Mouse (Mus musculus) lung, postnatal 36 days (tissue): Measurements from ENCODE around the gene Hoxa7.

Experiments
- DNase-seq: peaks from one replicate; pipeline ENCODE4 v3.0.0; 2022; ENCODE audit warnings: mixed read lengths

Gene Hoxa7

DNA sequence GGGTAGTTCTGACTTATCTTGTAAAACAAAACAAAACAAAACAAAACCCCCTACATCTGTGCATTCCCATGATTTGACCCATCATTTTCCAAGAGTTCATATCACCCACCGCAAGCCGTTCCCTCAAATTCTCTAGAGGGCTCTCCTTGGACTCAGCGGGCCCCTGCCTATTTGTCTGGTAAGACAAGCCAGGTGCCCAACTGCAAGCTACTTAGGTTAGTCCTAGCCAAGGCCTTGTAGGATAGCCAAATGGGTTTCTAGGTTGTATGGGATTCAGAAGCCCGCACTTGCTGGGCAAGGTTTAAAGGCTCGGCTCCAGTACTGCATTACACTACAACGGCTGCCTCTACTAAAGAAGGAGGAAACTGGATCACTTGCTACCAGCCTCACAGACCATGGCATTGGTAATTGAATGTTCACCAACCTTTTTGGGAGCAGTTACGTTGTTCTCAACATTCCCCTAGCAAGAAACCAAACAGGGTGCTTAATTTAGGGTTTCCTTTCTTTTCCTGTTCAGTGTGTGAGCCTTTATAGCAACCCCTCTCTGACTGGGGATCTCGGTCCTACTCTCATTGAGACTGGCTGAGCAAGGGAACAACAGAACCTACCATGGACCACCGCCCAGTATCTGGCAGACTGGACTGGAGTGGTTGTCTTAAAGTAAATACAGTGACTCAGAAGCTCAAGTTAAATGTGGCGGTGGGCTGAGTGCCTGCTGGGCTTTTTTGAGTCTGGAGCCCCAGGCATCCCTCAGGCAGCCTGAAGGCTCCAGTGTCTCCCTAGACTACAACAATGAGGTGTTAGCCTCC is 15.9 kb upstream of the Hoxa7 start:
- no peak for DNase-seq

DNA sequence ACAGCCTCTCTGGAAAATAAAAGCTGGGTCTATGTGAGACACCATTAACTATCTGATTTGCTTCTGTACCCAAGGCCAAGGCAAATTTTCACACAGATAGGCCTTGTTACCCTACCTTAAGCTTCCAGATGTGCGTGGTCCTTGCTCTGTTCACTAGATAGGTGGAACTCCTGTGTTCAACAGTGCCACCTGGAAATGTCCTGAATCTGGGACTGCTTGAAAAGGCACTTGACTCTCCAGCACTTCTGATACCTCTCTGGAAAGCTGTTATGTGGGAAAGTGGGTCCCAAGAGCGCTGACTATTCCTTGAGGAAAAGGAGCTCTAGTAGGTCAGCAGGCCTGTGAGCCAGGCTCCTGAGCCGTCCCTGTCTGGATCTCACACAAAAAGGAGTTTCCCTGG is 15.2 kb upstream of the Hoxa7 start:
- no peak for DNase-seq

DNA sequence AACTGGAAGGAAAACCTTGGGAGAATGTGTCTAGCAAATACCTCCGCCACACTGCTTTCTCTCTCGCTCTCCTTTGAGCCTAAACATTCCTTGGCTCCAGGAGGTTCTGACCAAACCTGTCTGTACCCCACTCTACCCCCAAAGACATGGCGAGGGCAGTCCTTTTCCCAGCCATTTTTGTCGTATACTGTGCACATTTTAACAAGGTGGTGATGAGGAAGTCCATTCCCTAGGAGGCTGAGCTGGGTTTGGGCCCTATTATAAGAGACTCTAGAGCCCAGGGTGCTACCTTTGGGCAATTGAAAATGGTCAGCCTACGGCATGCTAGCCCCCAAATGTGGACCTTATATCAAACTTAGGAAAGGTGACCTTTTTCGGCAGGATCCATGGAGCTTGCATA is 14.2 kb upstream of the Hoxa7 start:
- DNase-seq: no peak

DNA sequence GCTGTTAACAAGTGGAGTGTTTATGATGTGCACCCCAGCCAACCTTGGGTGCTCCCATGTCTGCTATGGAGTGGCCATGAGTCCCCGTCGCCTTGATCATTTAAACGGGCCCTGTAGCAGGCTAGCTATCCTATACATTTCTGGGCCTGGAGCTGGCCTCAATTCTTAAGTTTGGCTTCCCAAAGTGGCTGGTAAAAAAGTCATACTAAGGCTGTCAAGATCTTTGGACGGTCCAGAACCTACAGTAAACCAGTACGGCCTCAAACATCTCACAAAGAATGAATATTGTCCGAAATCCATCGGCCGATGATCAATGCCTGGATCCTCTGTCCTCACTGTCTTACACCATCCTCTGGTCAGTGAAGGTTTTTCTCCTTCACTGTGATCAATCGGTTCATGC is 13.6 kb upstream of the Hoxa7 start:
- no peak for DNase-seq

DNA sequence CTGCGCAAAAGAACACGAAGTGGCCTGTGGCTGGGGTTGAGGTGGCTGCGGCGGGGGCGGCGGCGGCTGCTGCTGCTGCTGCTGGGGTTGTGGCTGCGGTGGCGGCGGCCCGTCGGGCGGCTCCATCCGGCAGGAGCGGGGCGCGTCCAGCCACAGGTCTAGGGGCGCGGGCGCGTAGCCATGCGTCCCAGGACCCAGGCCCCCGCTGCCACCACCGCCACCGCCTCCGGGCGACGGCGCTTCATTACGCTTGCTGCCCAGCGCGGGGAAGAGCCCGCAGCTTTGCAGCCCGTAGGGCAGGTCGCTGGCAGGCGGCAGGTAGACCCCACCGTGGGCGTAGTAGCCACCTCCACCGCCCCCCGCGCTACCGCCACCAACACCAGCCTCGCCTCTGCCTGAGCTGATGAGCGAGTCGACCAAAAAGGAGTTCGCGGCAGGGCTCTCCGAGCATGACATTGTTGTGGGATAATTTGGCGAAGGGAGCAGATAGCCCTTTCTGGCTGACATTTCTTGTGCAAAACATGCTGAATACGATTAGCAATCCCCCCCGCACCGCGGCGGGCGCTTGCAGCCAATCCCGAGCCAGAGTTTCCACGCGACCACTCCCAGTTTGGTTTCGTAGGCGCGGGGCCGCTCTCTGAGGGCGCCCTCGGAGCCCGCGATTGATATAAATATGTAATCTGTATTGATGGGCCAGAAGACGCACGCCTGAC is 12.9 kb upstream of the Hoxa7 start:
- DNase-seq: no peak

DNA sequence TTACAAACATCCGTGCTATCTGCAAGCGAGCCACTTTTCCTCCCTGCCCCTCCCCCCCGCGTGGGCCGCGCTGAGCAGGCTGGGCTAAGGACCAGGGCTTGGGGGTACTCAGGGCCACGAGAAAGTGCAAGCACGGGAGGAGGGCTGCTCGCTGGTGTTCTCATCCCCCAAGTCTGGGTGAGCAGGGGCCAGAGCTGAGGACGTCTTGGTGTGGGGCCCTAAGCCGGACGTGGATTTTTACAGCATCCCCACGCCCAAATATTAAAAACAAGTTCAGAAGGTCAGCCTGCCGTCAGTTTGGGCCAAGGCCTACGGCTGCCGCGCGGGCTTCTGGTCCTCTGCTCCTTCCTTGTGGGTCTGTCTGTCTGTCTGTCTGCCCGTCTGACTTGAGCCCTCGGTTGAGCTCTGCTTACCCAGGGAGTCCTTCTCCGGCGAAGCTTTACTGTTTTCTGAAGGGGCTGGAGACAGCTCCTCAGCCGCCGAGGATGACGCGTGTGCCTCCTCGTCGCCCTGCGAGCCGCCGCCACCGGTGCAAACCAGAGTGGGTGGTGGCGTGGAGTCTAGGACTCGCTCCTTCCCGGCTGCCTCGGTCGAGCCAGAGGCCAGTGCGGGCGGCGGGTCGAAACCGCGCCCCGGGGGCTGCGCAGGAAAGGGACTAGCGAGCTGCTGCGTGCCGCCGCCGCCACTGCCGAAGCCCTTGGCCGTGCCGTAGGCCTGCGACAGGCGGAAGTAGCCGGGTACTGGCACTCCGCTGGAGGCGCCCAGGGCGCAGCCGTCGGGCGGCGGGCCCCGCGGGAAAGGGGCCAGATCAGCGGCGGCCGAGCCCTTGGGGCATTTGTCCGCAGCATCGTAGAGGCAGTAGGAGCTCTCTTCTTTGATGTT is 12.1 kb upstream of the Hoxa7 start:
- DNase-seq: no peak

DNA sequence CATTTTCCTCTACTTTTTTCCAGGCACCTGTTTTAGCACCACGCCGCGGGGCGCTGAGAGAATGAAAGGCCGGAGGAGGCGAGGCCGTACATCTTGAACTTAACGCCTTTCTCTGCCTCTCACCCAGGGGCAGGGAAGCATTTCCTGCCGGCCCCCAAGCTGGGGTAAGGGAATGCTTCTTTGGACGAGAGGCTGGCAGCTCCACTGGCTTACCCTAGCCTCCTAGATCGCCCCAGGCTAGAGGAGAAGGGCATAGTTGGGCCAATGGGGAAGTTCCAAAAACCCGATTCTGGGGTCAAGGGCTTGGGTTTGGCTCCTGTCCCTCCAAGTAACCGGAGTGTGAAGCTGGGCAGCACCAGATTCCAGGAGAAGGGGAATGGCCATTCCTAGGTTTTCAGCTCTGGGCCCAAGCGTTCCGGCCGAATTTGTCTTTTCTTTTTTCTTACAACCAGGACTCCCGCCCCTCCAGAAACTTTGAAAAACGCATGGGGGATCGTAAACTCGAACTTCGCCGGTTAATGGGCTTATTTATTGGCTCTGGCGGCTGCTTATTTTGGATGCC is 11.4 kb upstream of the Hoxa7 start:
- no peak for DNase-seq

DNA sequence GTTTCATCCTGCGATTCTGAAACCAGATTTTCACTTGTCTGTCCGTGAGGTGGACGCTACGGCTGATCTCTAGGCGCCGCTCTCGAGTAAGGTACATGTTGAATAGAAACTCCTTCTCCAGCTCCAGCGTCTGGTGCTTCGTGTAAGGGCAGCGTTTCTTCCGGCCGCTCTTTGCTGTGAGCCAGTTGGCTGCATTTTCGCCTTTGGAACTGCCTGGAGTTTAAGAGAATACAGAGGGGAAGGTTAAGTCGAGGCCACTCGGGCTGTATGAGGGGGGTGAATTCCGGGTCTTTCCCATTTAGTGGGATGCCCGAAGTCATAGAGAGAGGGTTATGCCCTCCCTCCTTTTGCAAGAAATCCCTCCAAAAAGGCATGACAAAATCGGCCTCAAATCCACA is 10.9 kb upstream of the Hoxa7 start:
- DNase-seq: no peak

DNA sequence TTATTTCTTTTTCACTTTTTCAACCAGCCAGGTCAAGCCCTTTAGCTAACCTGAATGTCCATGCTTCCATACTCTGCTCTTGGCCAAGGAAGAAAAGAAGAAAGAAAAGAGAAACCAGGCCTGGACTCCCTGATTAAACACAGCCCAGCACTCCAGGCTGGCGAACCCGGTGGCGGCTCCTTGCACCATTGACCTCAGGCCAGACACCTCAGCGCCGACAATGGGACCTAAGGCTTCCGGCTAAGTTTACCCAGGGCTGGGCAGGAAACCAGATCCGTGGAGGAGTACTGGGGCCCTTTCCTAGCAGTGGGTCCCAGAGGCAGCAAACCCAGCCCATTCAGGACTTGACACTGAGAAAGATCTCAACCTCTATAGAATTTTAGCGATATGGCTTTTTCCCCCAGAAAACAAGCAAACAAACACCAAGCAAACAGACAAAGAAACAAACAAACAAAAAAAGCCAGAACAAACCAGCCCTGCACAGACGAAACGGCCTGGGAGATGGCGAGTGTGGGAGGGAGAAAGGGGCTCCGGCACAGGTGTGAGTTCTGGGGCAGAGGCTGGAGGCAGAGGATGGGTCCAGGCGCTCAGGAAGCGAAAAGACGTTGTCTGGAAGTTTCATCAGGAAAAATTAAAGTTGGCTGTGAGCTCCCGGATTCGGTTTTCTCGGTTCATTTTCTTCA is 10.4 kb upstream of the Hoxa7 start:
- no peak for DNase-seq

DNA sequence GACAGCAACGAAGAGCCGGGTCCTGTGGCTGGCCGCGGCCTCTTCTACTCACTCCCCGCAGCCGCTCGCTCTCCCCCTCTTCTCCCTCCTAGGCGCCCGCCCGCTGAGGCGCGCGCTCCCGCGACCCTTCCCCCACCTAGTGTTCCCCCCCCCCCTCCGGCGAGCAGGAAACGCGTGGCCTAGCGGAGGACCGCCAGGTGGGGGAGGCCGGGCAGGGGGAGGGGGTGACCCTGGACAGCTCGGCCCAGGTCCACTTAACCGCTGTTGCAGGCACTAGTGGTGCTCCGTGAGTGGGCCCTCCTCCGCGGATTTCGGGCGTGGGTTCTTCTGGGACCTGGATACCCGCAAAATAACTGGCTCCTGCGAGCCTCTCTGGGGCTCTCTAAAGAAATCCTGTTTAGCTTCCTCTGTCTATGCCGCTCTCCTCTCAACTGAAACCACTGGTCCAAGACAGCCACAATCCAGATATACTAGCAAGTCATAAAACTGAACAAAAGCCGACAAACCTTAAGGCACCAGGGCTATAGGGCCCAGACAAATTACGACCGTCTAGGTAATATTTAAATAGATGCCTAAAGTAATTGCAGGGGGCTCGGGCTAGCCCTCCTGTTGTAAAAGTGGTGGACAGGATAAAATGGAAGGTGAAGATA is 9.0 kb upstream of the Hoxa7 start, which contains the start of gene Hoxa9:
Gene Hoxa9 (minus strand): TSS at position 574 of the 650 bp plus-strand sequence.
- no peak for DNase-seq

DNA sequence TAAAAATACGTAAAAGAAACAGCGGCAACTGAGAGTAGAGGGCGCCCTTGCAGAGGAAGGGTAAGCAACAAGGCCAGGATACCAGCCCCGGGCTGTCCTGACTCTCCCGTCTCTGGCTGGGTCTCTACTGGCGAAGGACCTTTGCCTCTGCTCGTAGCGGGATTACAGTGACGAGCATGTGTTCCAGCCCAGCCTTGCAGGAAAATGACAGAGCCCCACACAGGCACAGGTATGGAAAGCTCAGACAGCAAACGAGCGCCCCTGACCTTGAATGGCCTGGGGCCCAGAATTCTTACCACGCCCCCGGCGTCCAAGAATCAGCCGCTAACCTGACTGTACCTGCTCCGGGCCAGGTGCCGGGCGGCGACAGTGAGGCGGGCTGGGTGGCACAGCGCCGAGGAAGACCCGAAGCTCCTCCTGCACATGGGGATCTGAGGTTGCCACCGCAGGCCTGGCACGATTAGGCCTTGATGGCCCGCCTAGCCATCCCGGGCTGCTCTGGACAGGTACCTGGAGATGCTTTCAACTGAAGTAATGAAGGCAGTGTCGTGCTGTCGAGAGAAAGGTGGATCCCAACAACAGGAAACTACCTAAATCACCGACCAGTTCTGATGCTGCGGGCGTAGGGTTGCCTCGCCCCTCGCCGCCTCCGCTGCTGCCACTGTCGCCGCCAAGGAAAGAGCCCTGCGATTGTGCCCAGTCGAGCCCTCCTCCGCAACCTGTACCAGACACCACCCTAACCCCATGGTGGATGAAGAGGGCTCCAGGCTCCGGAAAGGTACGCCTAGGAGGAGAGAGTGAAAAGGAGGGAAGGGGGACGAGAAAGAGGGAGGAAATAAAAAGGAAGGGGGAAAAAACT is 8.1 kb upstream of the Hoxa7 start:
- DNase-seq: no peak

DNA sequence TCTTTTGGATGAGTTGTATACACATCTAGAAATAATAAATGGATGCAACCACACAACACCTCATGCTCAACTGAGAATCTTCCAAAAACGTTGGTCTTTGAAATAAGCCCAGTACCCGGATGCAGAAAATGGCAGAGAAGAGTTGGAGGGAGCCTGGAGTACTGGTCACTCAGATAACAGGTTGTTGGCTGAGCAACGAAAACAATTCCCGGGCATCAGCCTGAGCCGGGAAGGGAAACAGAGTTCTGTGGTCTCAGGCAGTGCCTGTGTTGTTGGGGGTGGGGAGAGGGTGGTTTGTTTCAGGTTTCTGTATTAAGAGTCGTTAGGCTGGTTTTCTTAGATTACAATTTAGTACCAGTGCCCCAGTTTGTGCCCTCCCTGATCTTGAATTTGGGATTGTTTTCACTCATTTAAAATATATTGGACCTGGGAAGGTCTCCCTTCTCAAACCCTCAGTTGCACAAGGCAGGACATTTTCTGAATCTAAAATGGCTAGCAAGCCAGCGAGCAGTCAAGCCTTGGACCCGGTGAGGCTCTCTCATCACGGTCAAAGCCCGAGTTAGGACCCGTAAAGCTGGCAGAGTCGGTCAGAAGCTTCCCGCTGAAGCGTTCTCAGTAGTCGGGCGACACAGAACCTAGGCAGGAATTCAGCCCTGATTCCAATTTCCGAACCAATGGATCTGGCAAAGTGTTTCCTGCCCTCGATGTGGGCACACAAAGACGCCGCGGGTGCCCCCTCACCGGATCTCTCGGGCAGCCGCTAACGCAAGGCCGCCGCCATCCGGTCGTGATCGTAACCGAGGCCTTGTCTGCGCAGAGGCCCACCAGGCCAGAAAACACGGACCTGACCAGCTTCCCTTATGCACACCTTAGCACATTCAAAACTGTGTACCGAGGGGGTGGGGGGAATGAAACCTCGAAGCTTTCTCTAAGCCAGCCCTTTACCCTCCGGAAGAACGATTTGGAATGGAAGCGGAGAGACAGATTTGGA is 7.1 kb upstream of the Hoxa7 start:
- no peak for DNase-seq

DNA sequence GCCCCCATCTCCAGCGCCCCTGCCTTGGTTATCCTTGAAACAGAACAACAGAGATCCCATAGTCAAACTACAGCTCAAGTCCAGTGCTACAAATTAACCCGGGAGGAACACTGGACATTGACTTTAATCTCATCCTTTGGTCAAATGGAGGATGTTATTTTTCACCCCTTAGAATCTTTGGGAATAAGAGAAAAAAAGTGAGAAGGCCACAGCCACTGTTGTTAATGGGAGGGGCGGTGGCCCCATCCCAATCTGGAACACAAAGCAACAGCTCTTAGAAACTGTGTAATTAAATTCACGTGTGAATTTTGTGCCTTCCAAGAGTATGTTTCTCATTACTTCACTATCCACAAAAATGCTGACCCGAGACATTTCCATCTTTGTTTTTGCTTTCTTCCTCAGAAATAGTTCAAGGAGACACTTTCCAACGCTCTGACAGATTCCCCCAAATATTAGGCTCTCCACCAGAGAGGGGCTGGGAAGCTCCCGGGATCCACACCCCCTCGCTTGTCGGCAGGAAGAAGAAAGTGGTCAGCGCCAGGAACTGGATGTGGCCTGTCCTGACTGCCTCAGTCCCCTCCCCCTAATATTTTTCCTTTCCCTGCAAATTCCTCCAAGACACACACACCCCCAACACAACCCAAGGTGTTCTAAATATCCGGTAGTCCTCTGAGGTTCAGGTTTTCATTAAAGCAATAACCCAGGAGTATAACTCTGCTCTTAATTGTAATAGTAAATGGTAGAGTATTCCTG is 6.0 kb upstream of the Hoxa7 start:
- no peak for DNase-seq

DNA sequence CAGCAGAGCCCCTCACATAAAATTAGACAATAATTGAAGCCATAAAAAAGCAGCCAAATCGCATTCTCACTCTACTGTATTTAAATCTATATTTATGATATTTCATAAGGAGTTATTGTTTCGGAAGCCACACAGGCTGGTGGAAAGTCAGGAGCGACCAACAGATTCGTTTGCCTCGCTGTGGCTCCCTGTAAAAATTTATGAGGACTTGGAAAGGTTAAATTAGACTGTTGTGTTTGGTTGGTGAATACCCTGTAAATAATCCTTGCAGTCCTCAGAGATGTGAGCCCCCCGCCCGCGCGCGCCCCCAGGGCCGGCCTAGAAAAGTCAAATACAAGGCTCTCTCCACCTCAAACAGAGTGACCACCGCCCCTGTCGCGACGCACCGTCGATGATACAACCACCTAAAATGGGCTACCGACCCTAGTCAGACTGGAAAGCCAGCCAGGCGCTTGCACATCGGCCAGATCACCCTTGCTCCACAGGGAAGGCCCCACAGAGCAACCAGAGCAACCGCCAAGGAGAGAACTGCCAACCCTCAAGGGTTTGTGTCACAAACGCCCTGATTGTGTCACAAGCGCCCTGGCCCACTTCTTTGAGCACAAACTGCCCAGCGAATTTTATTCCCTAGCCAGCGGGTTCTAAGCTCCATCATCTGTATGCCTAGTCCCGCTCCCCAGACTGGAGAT is 5.1 kb upstream of the Hoxa7 start:
- no peak for DNase-seq

DNA sequence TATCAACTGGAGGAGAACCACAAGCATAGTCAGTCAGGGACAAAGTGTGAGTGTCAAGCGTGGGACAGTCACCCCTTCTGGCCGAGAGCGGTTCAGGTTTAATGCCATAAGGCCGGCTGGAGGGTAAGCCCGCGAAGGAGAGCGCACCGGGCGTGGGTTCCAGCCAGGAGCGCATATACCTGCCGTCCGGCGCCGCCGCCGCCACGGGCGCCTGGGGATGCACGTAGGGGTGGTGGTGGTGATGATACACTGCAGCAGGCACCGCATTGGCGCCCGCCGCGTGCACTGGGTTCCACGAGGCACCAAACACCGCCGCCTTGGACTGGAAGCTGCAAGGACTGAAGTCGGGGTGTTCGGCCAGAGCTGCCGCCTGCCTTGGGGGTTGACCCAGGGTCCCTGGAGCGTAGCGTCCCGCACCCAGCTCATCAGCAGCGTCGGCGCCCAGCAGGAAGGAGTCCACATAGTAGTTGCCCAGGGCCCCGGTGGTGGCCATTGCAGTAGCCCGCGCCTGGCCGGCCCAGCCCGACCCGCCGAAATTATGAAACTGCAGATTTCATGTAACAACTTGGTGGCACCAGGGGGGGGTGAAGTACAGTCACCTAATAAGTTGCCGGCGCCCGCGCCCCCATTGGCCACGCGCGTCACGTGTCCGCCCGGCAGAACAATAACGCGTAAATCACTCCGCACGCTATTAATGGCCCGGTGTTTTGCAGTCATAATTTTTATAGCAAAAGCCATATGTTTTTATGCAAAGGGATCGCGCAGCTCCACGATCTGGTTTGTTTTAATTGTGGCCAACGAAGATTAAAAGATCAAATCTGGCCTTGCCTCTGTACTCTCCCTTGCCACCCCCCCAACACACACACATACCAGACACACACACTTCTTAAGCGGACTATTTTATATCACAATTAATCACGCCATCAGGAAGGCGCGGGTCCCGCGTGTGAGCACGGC is 4.2 kb upstream of the Hoxa7 start:
- no peak for DNase-seq

DNA sequence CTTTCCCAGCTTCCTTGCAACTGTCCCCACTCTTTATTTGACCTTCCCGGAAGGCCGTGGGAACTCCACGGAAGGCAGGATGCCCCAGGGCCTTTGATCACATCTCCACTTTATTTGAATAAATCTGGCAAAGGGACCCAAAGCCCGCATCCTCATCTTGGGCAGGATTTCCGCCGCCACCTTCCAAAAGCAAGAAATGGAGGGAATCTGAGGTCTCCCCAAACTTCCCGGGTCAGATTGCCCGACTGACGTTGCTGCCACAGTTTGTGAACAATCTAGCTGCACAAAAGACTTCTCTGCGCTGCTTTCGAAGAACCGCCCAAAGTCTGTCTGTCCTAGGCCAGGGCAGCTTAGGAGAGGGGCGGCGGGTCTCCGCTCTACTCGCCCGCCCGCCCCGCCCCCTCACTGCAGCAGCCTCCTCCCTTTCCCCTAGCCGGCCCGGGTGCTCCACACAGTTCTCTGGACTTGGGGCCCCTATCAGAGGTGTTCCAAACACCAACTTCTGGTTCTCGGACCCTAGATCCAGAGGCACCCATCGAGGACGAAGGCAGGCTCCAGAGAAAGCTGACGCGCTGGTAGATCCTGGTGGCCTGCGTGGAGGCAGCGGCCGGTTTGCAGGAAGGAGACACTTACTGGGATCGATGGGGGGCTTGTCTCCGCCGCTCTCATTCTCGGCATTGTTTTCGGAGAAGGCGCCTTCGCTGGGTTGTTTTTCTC is 3.4 kb upstream of the Hoxa7 start:
- no peak for DNase-seq
